Mouse (Mus musculus) adrenal gland, adult 2 months (tissue): ENCODE data around the gene Csrp3. TPM values are rescaled to one million over a fixed set of nuclear protein-coding genes. Genes with fewer than 3 reads are reported as not detected.
A peak's percentile ranks its signal among the peaks of the same experiment; 100 is the strongest.

Experiments used
- DNase-seq: peaks from one replicate; pipeline ENCODE4 v3.0.0; 2021
- polyA plus RNA-seq: library from polyadenylated mRNA; depleted of rRNA; stranded (reverse); fragments of >200 nt; gene quantifications from 2 replicates; pipeline ENCODE4 v1.2.3, GENCODE M21; 2012
- total RNA-seq, 2 experiments: library from RNA; stranded (reverse); gene quantifications; 2 replicates each; pipeline ENCODE4 v1.2.3; 2021

The Csrp3 gene
- total and polyA plus RNA-seq, 3 experiments: not detected

DNA sequence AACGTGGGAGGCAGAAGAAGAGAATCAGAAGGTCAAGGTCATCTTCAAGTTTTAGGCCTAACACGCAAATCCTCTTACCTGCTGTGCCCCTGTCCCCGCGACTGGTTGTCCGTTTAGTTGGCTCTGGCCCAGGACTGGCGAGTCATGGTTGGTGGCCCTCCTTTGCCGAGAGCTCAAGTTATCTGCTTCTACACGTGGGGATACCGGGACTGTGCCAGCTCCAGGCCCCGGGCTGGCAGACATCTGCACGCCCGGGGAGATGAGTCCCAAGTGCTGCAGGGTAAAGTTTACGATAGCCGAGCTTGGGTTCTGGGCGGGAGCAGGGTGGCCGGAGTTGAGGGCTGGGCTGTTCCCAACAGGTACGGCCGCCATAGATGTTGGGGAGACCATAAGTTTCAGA lies 19.7 kb upstream of the Csrp3 start:
- DNase-seq: no peak

- DNase-seq: no peak
Measured at GRCm38 (mm10) chr7:48864671-48865458, 17.0 kb upstream of the Csrp3 start.

GRCm38 (mm10) chr7:48864199-48864598 lies 16.4 kb upstream of the Csrp3 start:
- DNase-seq: no peak

DNA sequence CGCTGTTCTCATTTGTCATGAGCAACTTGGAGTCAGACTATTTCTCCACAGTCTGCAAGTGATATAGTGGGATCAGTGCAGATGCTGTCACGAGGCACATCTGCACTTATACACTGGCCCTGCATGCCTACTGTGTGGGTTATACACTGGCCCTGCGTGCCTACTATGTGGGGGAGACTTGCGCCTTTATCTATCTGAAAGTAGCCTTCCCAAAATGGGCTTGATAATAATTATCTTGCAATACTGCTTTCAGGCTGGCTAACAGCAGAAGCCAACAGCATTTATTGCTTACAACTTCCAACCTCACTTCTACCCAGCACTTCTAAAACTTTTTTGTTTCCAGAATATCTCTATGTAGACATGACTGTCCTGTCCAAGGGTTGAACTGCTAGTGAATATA lies 14.0 kb upstream of the Csrp3 start:
- DNase-seq: no peak

- peak; percentile 21 for DNase-seq
Measured at GRCm38 (mm10) chr7:48860948-48861347, 13.1 kb upstream of the Csrp3 start.

GRCm38 (mm10) chr7:48859362-48859761 lies 11.5 kb upstream of the Csrp3 start:
- DNase-seq: no peak

- no peak for DNase-seq
Measured at GRCm38 (mm10) chr7:48858257-48858656, 10.4 kb upstream of the Csrp3 start.

DNA sequence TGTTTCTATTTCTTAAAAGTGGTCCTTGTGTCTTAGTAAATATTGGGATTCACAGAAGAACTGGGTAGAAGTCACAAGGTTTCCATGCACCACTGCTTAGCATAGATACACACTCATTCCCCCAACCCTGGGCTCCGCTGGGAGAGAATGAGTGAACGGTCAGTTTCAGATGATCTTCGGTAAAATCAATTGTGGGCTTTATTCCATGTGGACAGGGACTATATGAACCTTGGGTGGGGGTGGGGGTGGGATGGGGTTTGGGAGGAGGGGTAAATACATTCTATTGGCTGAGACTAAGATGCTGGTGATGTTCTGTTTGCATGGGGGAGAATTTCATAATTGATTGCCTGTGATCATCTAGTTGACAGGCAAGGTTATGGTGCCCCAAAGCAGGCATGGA lies 7.6 kb upstream of the Csrp3 start:
- DNase-seq: no peak

GRCm38 (mm10) chr7:48853496-48853895 lies 5.7 kb upstream of the Csrp3 start:
- DNase-seq: no peak

DNA sequence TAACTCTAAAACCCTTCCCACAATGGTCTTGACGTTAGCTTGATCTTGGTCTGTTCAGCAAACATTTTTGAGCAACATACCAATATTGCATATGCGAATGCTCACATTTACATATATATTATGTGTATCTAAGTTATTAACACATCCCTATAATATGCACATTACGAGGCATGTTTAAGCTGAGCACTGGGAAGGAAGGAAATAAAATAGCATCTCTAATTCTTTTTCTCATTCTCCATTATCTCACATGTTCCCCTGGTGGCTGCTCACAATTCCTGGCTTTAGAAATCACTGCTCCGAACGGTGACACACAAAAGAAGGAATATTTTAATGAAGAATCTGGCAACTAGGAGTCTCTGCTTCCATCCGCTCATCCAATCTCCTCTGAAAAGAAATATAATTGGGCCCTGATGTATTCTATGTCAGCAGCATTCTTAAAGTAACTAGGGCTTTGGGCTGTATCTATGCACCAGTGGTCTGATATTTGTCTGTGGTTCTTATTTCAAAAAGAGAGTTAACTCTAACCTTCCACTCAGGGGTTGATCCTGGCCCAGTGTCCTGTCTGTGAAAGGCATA lies 3.8 kb upstream of the Csrp3 start:
- DNase-seq: no peak

- DNase-seq: no peak
Measured at GRCm38 (mm10) chr7:48846755-48847154, 1.1 kb downstream of the Csrp3 start.

DNA sequence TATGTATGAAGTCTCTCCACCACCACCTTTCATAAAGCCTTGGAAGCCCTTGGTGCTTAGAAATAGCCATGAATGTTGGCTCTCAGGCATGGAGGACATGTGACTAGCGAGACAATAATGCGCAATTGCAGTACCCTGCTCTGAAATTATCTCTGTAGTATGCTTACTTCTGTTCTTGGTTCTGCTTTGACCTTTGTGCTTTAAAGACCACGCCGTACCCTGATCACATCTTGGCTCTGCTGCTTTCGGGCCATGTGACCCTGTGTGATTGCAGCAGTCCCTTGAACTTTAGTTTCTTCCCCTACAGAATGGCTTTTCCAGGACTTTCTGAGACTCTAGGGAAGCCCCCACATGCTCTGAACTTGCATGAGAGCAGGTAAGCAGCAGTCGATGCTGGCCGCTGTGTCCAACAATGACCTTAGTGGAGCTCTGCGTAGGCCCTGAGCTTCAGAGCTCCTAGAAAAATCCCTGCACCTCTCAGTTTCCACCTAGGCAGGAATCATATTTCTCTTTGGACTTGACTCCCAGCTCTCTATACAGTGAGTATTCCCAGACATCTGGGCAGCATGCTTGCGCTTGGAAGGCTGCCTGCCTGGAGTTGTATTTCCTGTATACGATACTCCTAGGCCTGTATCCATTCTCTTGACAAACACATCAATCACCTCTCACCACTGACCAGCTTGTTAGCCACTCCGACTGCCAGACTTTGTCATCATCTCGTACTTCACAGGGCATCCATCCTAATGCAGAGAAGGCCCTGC lies 2.4 kb downstream of the Csrp3 start:
- DNase-seq: no peak

DNA sequence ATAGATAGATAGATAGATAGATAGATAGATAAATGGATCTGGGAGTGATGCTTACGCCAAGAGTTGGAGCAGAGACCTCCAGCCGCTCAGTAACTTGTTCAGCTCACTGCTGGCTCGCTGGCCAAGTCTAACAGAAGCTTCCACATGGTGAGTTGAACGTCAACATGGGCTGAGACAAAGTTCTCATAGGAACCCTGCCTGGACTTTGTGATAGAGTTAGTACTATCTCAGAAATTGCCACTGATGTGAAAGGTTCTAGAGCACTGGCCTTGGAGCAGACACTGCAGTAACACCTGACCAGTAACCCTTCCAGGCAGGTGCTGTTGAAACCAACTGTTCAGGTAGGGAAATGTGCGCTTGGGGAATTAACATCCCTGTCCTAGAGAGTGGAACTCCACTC lies 4.3 kb downstream of the Csrp3 start:
- DNase-seq: no peak

DNA sequence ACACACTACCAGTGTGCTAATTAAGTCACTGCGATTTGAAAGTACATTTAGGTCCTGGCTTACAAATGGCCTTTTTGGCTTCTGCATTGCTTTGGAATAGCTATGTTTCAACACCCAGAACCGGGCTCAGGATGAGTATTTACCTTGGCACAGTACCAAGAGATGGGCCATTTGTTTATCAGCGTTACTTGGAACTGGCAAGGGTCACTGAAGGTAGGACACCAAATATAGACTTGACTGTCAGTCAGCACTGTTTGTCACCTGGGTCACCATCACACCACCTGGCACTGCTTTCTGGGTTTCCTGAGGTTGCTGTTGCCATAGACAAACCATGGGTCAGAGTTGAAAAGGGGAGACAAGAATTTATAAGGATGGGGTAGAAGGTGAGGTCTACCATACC lies 5.5 kb downstream of the Csrp3 start:
- peak; percentile 42 for DNase-seq

GRCm38 (mm10) chr7:48841538-48841937 lies 6.3 kb downstream of the Csrp3 start:
- DNase-seq: no peak

- DNase-seq: no peak
Measured at GRCm38 (mm10) chr7:48840545-48840944, 7.3 kb downstream of the Csrp3 start.

DNA sequence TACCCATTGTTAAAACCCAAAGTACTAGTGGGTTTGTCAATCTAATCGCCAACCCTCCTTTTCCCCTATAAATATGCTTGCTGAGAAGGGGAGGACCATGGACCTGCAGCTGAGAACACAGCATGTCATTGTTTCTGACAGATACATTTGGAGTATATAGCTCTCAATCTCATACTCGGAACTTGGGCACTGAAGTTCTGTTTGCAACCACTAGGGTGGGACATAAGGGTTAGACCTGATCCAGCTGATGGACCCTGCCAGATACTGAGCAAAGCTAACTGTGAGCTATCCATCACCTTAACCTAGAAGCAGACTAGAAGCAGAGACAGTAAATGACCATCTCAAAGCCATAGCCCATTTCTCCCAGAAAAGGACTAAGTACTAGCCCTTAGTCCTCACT lies 9.4 kb downstream of the Csrp3 start:
- no peak for DNase-seq

- DNase-seq: no peak
Measured at GRCm38 (mm10) chr7:48836949-48837348, 10.9 kb downstream of the Csrp3 start.

- DNase-seq: no peak
Measured at GRCm38 (mm10) chr7:48834989-48835626, 12.7 kb downstream of the Csrp3 start.

- no peak for DNase-seq
Measured at GRCm38 (mm10) chr7:48834371-48834970, 13.4 kb downstream of the Csrp3 start.

DNA sequence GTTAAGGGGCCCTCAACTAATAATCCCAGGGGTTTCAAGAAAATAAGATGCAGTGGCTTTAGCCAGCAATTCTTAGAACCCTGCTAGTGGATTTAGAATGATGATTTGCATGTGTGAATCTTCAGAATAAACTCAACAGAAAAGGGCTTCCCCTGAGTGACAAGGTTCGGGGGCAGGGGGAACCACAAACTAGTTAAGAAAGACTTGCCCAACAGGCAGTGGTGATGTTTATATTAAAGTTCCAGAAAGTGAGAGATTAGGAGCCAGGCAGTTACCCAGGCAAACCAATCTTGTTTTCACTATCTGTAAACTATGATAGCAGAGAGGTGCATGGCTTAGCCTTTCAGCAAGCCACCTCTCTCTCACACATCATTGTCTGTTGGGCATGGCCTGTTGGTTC lies 15.1 kb downstream of the Csrp3 start:
- DNase-seq: no peak

DNA sequence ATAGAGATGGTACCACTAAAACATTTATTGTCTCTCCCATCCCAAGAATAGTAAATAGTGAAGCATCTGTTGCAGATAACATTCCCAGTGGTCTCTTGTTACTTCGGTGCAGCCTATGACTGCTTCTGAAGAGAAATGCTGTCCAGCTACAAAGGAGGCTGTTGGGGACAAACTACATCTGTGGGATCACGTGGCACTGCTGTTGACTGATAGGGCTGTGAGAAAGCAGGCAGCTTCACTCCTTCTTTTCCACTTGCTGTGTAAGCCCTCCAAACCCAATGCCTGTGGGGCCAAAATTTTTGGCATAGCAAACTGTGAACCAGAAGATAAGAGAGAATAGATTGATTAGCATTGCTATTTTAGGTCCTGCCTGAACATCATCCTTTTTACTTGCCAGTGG lies 17.4 kb downstream of the Csrp3 start:
- DNase-seq: no peak
